Mouse (Mus musculus) heart, embryonic 16.5 days (tissue): ENCODE results near the gene Col20a1. TPM values are rescaled to one million over a fixed set of nuclear protein-coding genes. Genes with fewer than 3 reads are reported as not detected.

Experiments used
- ATAC-seq: fragments of 200-750 bp; cut with Nextera tagmentation; replicated peaks from 2 replicates; pipeline ENCODE4 v1.8.0; 2017; ENCODE audit warnings: moderate number of reproducible peaks; ENCODE audit not compliant: insufficient read depth, low FRiP score; ENCODE audit errors: extremely low read depth
- H3K27ac ChIP-seq: fragments of 300-500 bp; sonication (generic); 2 replicates; pipeline ENCODE4 v1.5.1; 2014; ENCODE audit warnings: mild to moderate bottlenecking, low read length, control low read depth, moderate library complexity
- H3K27me3 ChIP-seq: fragments of 300-500 bp; sonication (generic); 2 replicates; pipeline ENCODE4 v1.6.1; 2014; ENCODE audit warnings: low read length, mixed read lengths; ENCODE audit not compliant: control insufficient read depth, insufficient read depth
- H3K36me3 ChIP-seq: fragments of 300-500 bp; sonication (generic); 2 replicates; pipeline ENCODE4 v1.6.1; 2014; ENCODE audit not compliant: control insufficient read depth, insufficient read depth
- H3K4me1 ChIP-seq: fragments of 300-500 bp; sonication (generic); 2 replicates; pipeline ENCODE4 v1.6.1; 2014; ENCODE audit warnings: low read length, mixed read lengths; ENCODE audit not compliant: control insufficient read depth, insufficient read depth
- H3K4me2 ChIP-seq: fragments of 300-500 bp; sonication (generic); 2 replicates; pipeline ENCODE4 v1.6.1; 2014; ENCODE audit warnings: low read depth, mild to moderate bottlenecking, control low read depth, low read length
- H3K4me3 ChIP-seq: fragments of 300-500 bp; sonication (generic); 2 replicates; pipeline ENCODE4 v1.5.1; 2014; ENCODE audit warnings: mild to moderate bottlenecking, control low read depth, low read length
- H3K9ac ChIP-seq: fragments of 300-500 bp; sonication (generic); 2 replicates; pipeline ENCODE4 v1.6.1; 2014; ENCODE audit warnings: low read length, control low read depth
- H3K9me3 ChIP-seq: fragments of 300-500 bp; sonication (generic); replicated peaks from 2 replicates; pipeline ENCODE4 v1.6.1; 2016; ENCODE audit warnings: low read length; ENCODE audit not compliant: control insufficient read depth
- WGBS: fragments of 180-500 bp; shearing (Covaris S2); extraction: QIAGEN DNeasy Blood & Tissue Kit; methylation state at CpG from one replicate; pipeline ENCODE4 v1.1.7; 2014; 5-methylcytosine and 5-hydroxymethylcytosine counted together
- polyA plus RNA-seq: library from polyadenylated mRNA; unstranded; fragments of >200 nt; fragmentation: Nextera tagmentation; extraction: Ambion mirVana; gene quantifications from 2 replicates; pipeline ENCODE4 v1.2.1, GENCODE M21; 2015

The Col20a1 gene
- polyA plus RNA-seq, 1 experiment from 2014 or later: 0.07 TPM

DNA sequence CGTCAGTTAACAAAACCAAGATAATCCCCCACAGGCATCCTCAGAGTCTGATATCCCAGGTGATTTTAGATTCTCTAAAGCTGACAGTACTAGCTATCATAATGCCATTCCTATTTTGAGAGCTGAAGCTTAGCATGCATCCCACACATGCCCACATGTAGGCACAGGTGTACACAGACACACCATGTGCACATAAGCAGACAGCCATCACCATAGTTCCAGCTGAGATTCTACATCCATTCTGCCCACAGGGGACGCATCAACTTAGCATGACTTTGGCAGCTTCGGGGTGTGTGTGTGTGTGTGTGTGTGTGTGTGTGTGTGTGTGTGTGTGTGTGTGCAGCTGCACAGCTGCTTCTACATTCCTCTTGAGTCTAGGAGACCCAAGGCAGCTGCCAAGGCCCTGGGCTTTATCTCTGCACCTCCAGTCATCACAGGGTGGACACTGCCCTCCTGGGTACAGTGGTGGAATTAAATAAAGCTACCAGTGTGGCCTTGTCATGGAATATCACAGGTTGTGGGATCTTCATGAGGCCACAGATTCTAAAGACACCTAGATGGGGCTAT, 2.1 kb downstream of the Col20a1 start:
- H3K27me3 ChIP-seq: no peaks in the 10 kb centered on the region
- WGBS: 48% methylated on average over 3 of the region's 3 CpGs
- no peak overlapping the region for H3K27ac ChIP-seq
- H3K4me3 ChIP-seq: no peak overlapping the region
- no peak overlapping the region for H3K9ac ChIP-seq
- peaks cover 8% of the 10 kb centered on the region for H3K4me1 ChIP-seq
- no peaks in the 10 kb centered on the region for H3K36me3 ChIP-seq
- no peak overlapping the region for H3K4me2 ChIP-seq
- no peaks in the 10 kb centered on the region for H3K9me3 ChIP-seq
- ATAC-seq: no peak; the same call in 1 of the 2 replicates

DNA sequence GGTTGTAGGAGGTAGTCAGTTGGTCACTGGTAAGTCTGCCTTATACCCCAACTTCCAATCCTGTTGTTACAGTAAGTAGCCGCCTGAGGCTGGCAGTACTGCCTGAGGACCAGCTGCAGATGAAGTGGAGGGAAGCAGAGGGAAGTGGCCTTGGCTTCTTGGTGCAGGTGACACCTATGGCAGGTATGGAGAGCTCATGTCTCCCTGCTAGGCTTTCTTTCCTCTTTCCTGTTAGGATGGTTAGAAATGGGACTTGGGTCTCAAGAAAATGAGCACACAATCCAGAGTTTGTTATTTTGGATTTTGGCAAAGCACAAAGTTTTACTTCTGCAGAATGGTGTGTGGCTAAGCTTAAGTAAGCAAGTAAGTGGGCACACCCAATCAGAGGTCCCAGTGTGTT, 2.6 kb downstream of the Col20a1 start:
- no peaks in the 10 kb centered on the region for H3K36me3 ChIP-seq
- H3K27me3 ChIP-seq: no peaks in the 10 kb centered on the region
- H3K27ac ChIP-seq: no peak overlapping the region
- no peaks in the 10 kb centered on the region for H3K9me3 ChIP-seq
- 64% methylated on average over 1 of the region's 1 CpGs for WGBS
- ATAC-seq: no peak
- no peak overlapping the region for H3K4me3 ChIP-seq
- peaks cover 8% of the 10 kb centered on the region for H3K4me1 ChIP-seq
- H3K9ac ChIP-seq: no peak overlapping the region
- H3K4me2 ChIP-seq: no peak overlapping the region

- no peaks in the 10 kb centered on the region for H3K9me3 ChIP-seq
- H3K27me3 ChIP-seq: 0 out of 2 replicates have a peak, but pooled peaks cover 3% of the 10 kb centered on the region
- ATAC-seq: no peak
- no peak overlapping the region for H3K27ac ChIP-seq
- no peaks in the 10 kb centered on the region for H3K36me3 ChIP-seq
- WGBS: 72% methylated on average over 4 of the region's 4 CpGs
- H3K4me3 ChIP-seq: no peak overlapping the region
- H3K4me2 ChIP-seq: no peak overlapping the region
- peaks cover 8% of the 10 kb centered on the region for H3K4me1 ChIP-seq
- H3K9ac ChIP-seq: no peak overlapping the region
Observed at GRCm38 (mm10) chr2:180990347-180990746, 4.0 kb downstream of the Col20a1 start.

DNA sequence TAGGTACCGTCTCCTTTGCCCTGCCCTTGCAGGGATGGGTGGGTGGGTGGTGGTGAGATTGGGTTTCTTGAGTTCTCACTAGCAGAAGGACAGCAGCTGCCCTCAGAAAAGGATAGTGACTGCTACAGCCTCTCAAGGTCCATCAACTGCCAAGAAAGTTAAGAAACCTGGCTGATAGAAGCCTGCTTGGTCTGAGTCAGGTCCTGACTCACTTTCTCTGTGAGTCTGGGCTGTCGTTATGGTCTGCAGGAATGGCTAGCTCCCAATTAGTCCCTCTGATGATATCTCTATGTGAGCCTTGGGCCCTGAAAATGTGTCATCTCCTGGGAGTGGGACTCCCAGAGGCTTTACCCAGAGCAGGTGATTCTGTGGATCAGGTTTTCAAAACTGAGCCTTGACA, 8.0 kb downstream of the Col20a1 start:
- ATAC-seq: no peak
- H3K4me3 ChIP-seq: no peak overlapping the region
- H3K4me1 ChIP-seq: no peaks in the 10 kb centered on the region
- peaks cover 6% of the 10 kb centered on the region; the same call in 1 of the 2 replicates for H3K27me3 ChIP-seq
- H3K9ac ChIP-seq: no peak overlapping the region
- H3K27ac ChIP-seq: no peak overlapping the region
- 38% methylated on average over 2 of the region's 2 CpGs for WGBS
- no peak overlapping the region for H3K4me2 ChIP-seq
- H3K9me3 ChIP-seq: no peaks in the 10 kb centered on the region
- no peaks in the 10 kb centered on the region for H3K36me3 ChIP-seq

DNA sequence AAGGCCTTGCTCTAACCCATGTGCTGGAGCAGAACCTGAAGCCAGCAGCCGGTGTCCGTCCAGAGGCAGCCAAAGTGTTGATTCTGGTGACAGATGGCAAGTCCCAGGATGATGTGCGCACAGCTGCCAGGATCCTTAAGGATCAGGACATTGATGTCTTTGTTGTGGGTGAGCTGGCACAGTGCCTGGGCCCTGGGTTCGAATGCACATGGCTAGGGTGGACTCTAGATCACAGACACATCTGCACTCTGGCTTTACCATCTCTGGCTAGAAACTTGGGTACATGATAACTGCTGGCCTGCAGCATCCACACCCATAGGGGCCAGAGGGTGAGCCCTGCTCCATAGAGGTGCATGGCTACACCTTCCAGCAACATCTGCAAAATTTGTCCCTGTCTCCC, 9.1 kb downstream of the Col20a1 start:
- no peak overlapping the region for H3K9ac ChIP-seq
- no peak for ATAC-seq
- H3K4me1 ChIP-seq: no peaks in the 10 kb centered on the region
- H3K27ac ChIP-seq: no peak overlapping the region
- no peak overlapping the region for H3K4me2 ChIP-seq
- H3K36me3 ChIP-seq: no peaks in the 10 kb centered on the region
- 84% methylated on average over 4 of the region's 4 CpGs for WGBS
- no peaks in the 10 kb centered on the region for H3K9me3 ChIP-seq
- no peak overlapping the region for H3K4me3 ChIP-seq
- H3K27me3 ChIP-seq: peaks cover 6% of the 10 kb centered on the region; the same call in 1 of the 2 replicates

- no peak overlapping the region for H3K4me3 ChIP-seq
- no peak overlapping the region for H3K27ac ChIP-seq
- WGBS: 8% methylated on average over 5 of the region's 5 CpGs
- H3K27me3 ChIP-seq: peaks cover 6% of the 10 kb centered on the region; the same call in 1 of the 2 replicates
- no peak overlapping the region for H3K9ac ChIP-seq
- no peaks in the 10 kb centered on the region for H3K9me3 ChIP-seq
- no peak for ATAC-seq
- H3K4me2 ChIP-seq: no peak overlapping the region
- H3K4me1 ChIP-seq: no peaks in the 10 kb centered on the region
- no peaks in the 10 kb centered on the region for H3K36me3 ChIP-seq
Observed at GRCm38 (mm10) chr2:180996436-180996835, 10.1 kb downstream of the Col20a1 start.

- WGBS: 64% methylated on average over 3 of the region's 3 CpGs
- no peak for ATAC-seq
Observed at GRCm38 (mm10) chr2:180996905-180997304, 10.6 kb downstream of the Col20a1 start.

GRCm38 (mm10) chr2:181007054-181007453, 20.7 kb downstream of the Col20a1 start:
- no peak overlapping the region for H3K27ac ChIP-seq
- H3K9me3 ChIP-seq: no peaks in the 10 kb centered on the region
- H3K4me1 ChIP-seq: no peaks in the 10 kb centered on the region
- no peak overlapping the region for H3K4me3 ChIP-seq
- ATAC-seq: no peak
- H3K9ac ChIP-seq: no peak overlapping the region
- 57% methylated on average over 4 of the region's 4 CpGs for WGBS
- H3K4me2 ChIP-seq: no peak overlapping the region
- H3K36me3 ChIP-seq: no peaks in the 10 kb centered on the region
- peaks cover 10% of the 10 kb centered on the region for H3K27me3 ChIP-seq

More at GRCm38 (mm10) chr2:180996905-180997304, 10.6 kb downstream of the Col20a1 start:
- no peak overlapping the region for H3K4me2 ChIP-seq
- H3K27ac ChIP-seq: no peak overlapping the region
- no peaks in the 10 kb centered on the region for H3K36me3 ChIP-seq
- H3K9me3 ChIP-seq: no peaks in the 10 kb centered on the region
- no peak overlapping the region for H3K4me3 ChIP-seq
- H3K27me3 ChIP-seq: peaks cover 6% of the 10 kb centered on the region; the same call in 1 of the 2 replicates
- H3K9ac ChIP-seq: no peak overlapping the region
- H3K4me1 ChIP-seq: no peaks in the 10 kb centered on the region

DNA sequence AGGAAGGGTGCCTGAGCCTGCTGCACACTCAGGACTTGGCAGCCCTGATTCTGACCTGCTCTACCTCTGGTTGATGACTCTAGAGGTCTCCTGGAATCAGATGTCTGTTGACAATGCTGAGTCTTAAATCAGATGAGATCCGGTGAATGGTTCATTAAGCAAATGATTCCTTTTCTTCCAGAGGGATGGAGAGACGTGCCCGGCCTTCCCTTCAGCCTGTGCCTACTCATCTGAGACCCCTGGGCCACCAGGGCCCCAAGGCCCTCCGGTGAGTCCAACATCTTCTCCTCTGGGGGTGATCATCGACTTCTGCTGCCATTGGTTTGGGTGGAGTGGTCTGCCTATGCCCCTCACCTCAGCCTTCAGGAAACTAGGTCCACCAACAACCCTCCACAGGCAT, 22.0 kb downstream of the Col20a1 start:
- Histone ChIP-seq H3K9ac (no peak overlapping the region), H3K4me3 (no peak overlapping the region), H3K4me1 (no peaks in the 10 kb centered on the region), H3K36me3 (no peaks in the 10 kb centered on the region), H3K4me2 (no peak overlapping the region), H3K27me3 (peaks cover 12% of the 10 kb centered on the region), H3K9me3 (no peaks in the 10 kb centered on the region), H3K27ac (no peak overlapping the region)
- WGBS: 74% methylated on average over 5 of the region's 5 CpGs
- ATAC-seq: no peak
